Mouse (Mus musculus) bone marrow, adult 2 months (tissue): ENCODE data around the gene Tsfm. TPM values are rescaled to one million over a fixed set of nuclear protein-coding genes. Genes with fewer than 3 reads are reported as not detected.

ENCODE experiments used
- H3K27ac ChIP-seq: fragments of 200-500 bp; 2 replicates; pipeline ENCODE4 v1.5.1; 2012; ENCODE audit warnings: low read depth, mild to moderate bottlenecking, control low read depth, inconsistent platforms, low read length; ENCODE audit not compliant: control insufficient read depth, poor library complexity, insufficient read depth
- H3K4me1 ChIP-seq: fragments of 200-500 bp; 2 replicates; pipeline ENCODE4 v1.6.1; 2011; ENCODE audit warnings: low read length; ENCODE audit not compliant: control insufficient read depth, insufficient read depth
- H3K4me3 ChIP-seq: fragments of 200-500 bp; replicated peaks from 2 replicates; pipeline ENCODE3; 2011; ENCODE audit warnings: mild to moderate bottlenecking, low read depth, low read length, control low read depth; ENCODE audit not compliant: control insufficient read depth
- CTCF ChIP-seq: fragments of 200-500 bp; IDR thresholded peaks from 2 replicates; pipeline ENCODE4 v1.5.1; 2011; ENCODE audit warnings: low read length, control low read depth; ENCODE audit not compliant: control insufficient read depth, insufficient read depth
- POLR2A ChIP-seq: fragments of 200-500 bp; IDR thresholded peaks from 2 replicates; pipeline ENCODE4 v1.6.1; 2011; ENCODE audit warnings: low read depth, mild to moderate bottlenecking, control low read depth, low read length, borderline replicate concordance; ENCODE audit not compliant: control insufficient read depth
- WGBS: fragments of 180-500 bp; shearing (Covaris S2); methylation state at CpG from one replicate; pipeline ENCODE4 v1.1.7; 2018; 5-methylcytosine and 5-hydroxymethylcytosine counted together
- polyA plus RNA-seq: library from polyadenylated mRNA; stranded (reverse); fragments of >200 nt; gene quantifications from 2 replicates; pipeline ENCODE4 v1.2.4, GENCODE M21; 2011; ENCODE audit warnings: low replicate concordance; ENCODE audit not compliant: missing spikeins, insufficient read depth, insufficient read length

Tsfm gene
- polyA plus RNA-seq, 1 experiment: 23.6 TPM

GRCm38 (mm10) chr10:127002765-127003164 is 27.9 kb downstream of the Tsfm start:
- TF ChIP-seq CTCF (no peak), POLR2A (no peak)
- no peak overlapping the region for H3K27ac ChIP-seq
- H3K4me3 ChIP-seq: no peak overlapping the region
- no peaks in the 10 kb centered on the region for H3K4me1 ChIP-seq
- WGBS: 56% methylated on average over 5 of the region's 5 CpGs

- 61% methylated on average over 1 of the region's 1 CpGs for WGBS
- TF ChIP-seq CTCF (no peak), POLR2A (no peak)
- Histone ChIP-seq H3K27ac (no peak overlapping the region), H3K4me1 (no peaks in the 10 kb centered on the region), H3K4me3 (no peak overlapping the region)
Measured at GRCm38 (mm10) chr10:127002056-127002455, 28.6 kb downstream of the Tsfm start.

GRCm38 (mm10) chr10:127001297-127001696 is 29.3 kb downstream of the Tsfm start:
- Histone ChIP-seq H3K27ac (no peak overlapping the region), H3K4me3 (no peak overlapping the region), H3K4me1 (no peaks in the 10 kb centered on the region)
- TF ChIP-seq POLR2A (no peak), CTCF (no peak)
- WGBS: 63% methylated on average over 9 of the region's 9 CpGs

- TF ChIP-seq POLR2A: no peak
- TF ChIP-seq CTCF: no peak
Measured at GRCm38 (mm10) chr10:127000529-127000928, 30.1 kb downstream of the Tsfm start, which contains the start of gene Avil. Gene Avil, plus strand, starts transcription at chr10:127000709.

GRCm38 (mm10) chr10:126997340-126998113 is 33.1 kb downstream of the Tsfm start:
- H3K4me3 ChIP-seq: no peak overlapping the region
- no peak for TF ChIP-seq CTCF
- TF ChIP-seq POLR2A: no peak
- H3K27ac ChIP-seq: no peak overlapping the region
- no peaks in the 10 kb centered on the region for H3K4me1 ChIP-seq
- 53% methylated on average over 13 of the region's 13 CpGs for WGBS

More at GRCm38 (mm10) chr10:127000529-127000928, 30.1 kb downstream of the Tsfm start, which contains the start of gene Avil:
- H3K4me1 ChIP-seq: no peaks in the 10 kb centered on the region
- H3K27ac ChIP-seq: no peak within 1 kb of the TSS
- no peak within 1 kb of the TSS for H3K4me3 ChIP-seq
- WGBS: 78% methylated on average over 5 of the region's 5 CpGs

- 67% methylated on average over 3 of the region's 3 CpGs for WGBS
- H3K4me3 ChIP-seq: no peak overlapping the region
- H3K27ac ChIP-seq: no peak overlapping the region
- TF ChIP-seq CTCF: no peak
- TF ChIP-seq POLR2A: no peak
- no peaks in the 10 kb centered on the region for H3K4me1 ChIP-seq
Measured at GRCm38 (mm10) chr10:126993621-126994020, 37.0 kb downstream of the Tsfm start.

- no peak overlapping the region for H3K27ac ChIP-seq
- WGBS: 66% methylated on average over 3 of the region's 3 CpGs
- no peak overlapping the region for H3K4me3 ChIP-seq
- TF ChIP-seq POLR2A (no peak), CTCF (no peak)
- H3K4me1 ChIP-seq: peaks cover 2% of the 10 kb centered on the region
Measured at GRCm38 (mm10) chr10:126991676-126992075, 39.0 kb downstream of the Tsfm start.

- peaks cover 3% of the 10 kb centered on the region for H3K4me1 ChIP-seq
Measured at GRCm38 (mm10) chr10:126990313-126991056, 40.2 kb downstream of the Tsfm start.

More at GRCm38 (mm10) chr10:126990313-126991056, 40.2 kb downstream of the Tsfm start:
- WGBS: 52% methylated on average over 7 of the region's 7 CpGs
- TF ChIP-seq POLR2A: no peak
- peak; percentile 90 for TF ChIP-seq CTCF
- Histone ChIP-seq H3K4me3 (no peak overlapping the region), H3K27ac (no peak overlapping the region)
